Mouse (Mus musculus) erythroblast, embryonic 14.5 days (primary cell): ENCODE results near the gene Abi1. TPM values are rescaled to one million over a fixed set of nuclear protein-coding genes. Genes with fewer than 3 reads are reported as not detected.
"Not testable (repeated sequence)": the region's sequence is repeated elsewhere in the genome, so short reads cannot be mapped to it uniquely, and the experiment has no call there.

Source experiments
- H3K27me3 ChIP-seq: 2 replicates; pipeline ENCODE4 v1.6.1; 2012; ENCODE audit warnings: inconsistent platforms; ENCODE audit not compliant: control insufficient read depth
- H3K36me3 ChIP-seq: 2 replicates; pipeline ENCODE4 v1.6.1; 2012; ENCODE audit warnings: mild to moderate bottlenecking, inconsistent platforms; ENCODE audit not compliant: control insufficient read depth
- H3K4me1 ChIP-seq: 2 replicates; pipeline ENCODE4 v1.6.1; 2012; ENCODE audit warnings: inconsistent platforms; ENCODE audit not compliant: control insufficient read depth
- H3K4me3 ChIP-seq: replicated peaks from 2 replicates; pipeline ENCODE3; 2012; ENCODE audit warnings: moderate library complexity, mild to moderate bottlenecking, inconsistent platforms
- H3K9me3 ChIP-seq: 2 replicates; pipeline ENCODE4 v1.6.1; 2012; ENCODE audit warnings: low read length, inconsistent platforms, mixed read lengths; ENCODE audit not compliant: control insufficient read depth
- GATA1 ChIP-seq: IDR thresholded peaks from 2 replicates; pipeline ENCODE4 v1.6.1; 2012; ENCODE audit warnings: low read length, inconsistent platforms, mixed read lengths
- TAL1 ChIP-seq: IDR thresholded peaks from 3 replicates; pipeline ENCODE4 v1.6.1; 2012; ENCODE audit warnings: low read length, inconsistent platforms, mixed read lengths
- polyA plus RNA-seq: library from polyadenylated mRNA; stranded (reverse); fragments of >175 nt; gene quantifications from 2 replicates; pipeline ENCODE4 v1.2.3, GENCODE M21; 2012

The Abi1 gene
- polyA plus RNA-seq, 1 experiment = 2.4 TPM

DNA sequence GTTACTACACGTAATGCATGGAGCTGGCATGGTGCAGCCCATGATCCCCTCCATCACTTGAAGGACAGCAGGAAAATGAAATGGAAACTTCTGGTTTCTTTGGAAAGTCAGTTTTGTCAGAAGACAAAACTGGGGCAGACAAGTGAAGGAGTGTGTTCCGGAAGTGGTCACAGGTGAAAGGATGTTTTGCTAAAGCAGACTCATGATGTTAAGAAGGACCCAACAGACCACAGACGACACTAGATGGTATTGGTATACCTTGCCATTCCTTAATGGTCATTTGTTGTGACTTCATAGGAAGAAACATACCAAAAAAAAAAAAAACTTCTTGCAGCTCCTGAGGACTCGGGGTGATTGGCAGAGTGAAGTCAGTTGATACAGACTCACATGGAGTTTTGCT is 18.7 kb downstream of the Abi1 start:
- H3K4me1 ChIP-seq = peaks cover 29% of the 10 kb centered on the region
- no peak for TF ChIP-seq TAL1
- no peak for TF ChIP-seq GATA1
- H3K9me3 ChIP-seq = peaks cover 2% of the 10 kb centered on the region; the same call in 1 of the 2 replicates
- H3K4me3 ChIP-seq = no peak overlapping the region
- H3K36me3 ChIP-seq = peaks cover 7% of the 10 kb centered on the region
- no peaks in the 10 kb centered on the region for H3K27me3 ChIP-seq

DNA sequence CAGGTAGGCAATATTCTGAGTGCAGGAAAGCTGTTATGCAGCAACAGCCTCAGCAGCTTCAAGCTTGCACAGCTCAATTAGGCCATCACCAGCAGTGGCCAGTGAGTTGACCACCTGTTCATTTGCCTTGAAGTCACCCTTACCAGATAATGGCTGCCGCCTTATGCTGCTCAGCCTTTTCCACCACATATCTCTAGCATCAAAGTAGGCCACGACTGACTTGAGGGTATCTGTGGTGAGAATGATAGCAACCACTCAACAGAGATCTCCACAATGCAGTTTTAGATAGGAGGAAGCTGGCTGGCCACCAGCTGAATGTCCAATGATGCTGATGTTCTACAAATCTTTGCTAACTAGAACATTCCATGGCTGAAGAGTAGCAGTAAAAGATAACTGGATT is 20.9 kb downstream of the Abi1 start:
- Histone ChIP-seq H3K36me3 (peaks cover 7% of the 10 kb centered on the region), H3K4me1 (peaks cover 32% of the 10 kb centered on the region), H3K27me3 (no peaks in the 10 kb centered on the region), H3K9me3 (peaks cover 2% of the 10 kb centered on the region; the same call in 1 of the 2 replicates), H3K4me3 (no peak overlapping the region)
- TF ChIP-seq TAL1 (no peak), GATA1 (no peak)

DNA sequence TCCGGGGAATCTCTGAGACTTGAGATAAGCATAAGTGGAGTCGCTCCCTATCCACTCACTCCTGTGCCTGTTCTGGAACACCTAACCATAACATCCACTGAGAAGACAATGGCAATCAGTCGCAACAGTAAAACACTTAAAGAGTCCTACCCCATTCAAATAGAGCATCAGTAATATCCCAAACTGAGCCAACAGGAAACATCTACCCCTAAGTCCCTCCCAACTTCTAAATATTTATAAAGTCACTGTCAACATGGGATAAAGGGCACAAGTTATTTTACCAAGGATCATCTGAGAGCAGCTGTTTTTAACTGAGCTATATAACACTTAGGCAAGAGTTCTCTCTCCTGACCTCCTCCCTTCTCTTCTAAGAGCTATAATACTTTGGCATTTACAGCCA is 23.9 kb downstream of the Abi1 start:
- H3K36me3 ChIP-seq = peaks cover 7% of the 10 kb centered on the region
- H3K9me3 ChIP-seq = peaks cover 2% of the 10 kb centered on the region; the same call in 1 of the 2 replicates
- no peaks in the 10 kb centered on the region for H3K27me3 ChIP-seq
- H3K4me1 ChIP-seq = peaks cover 16% of the 10 kb centered on the region
- TF ChIP-seq TAL1 = no peak
- TF ChIP-seq GATA1 = no peak
- H3K4me3 ChIP-seq = no peak overlapping the region

DNA sequence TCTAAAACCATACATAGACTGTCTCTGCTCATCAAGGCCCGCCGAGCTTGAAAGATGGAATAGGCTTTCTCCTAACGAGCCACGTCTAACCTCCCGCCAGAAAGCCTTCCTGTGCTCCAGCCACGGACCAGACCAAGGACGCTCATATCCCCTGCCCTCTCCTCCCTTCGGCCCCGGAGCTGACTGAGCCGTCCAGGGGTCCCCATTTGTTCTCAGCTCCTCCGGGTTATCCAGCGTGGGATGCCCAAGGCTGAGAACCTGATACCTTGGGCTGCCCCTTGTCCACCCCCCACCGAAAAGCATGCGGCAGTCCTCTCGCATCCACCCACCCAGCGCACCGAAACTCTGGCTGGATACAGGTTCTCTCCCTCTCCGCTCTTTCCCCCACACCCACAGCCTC is 24.7 kb downstream of the Abi1 start:
- no peaks in the 10 kb centered on the region for H3K27me3 ChIP-seq
- H3K36me3 ChIP-seq = peaks cover 7% of the 10 kb centered on the region
- H3K9me3 ChIP-seq = peaks cover 2% of the 10 kb centered on the region; the same call in 1 of the 2 replicates
- TF ChIP-seq GATA1 (no peak), TAL1 (no peak)
- H3K4me1 ChIP-seq = peaks cover 13% of the 10 kb centered on the region
- H3K4me3 ChIP-seq = no peak overlapping the region

DNA sequence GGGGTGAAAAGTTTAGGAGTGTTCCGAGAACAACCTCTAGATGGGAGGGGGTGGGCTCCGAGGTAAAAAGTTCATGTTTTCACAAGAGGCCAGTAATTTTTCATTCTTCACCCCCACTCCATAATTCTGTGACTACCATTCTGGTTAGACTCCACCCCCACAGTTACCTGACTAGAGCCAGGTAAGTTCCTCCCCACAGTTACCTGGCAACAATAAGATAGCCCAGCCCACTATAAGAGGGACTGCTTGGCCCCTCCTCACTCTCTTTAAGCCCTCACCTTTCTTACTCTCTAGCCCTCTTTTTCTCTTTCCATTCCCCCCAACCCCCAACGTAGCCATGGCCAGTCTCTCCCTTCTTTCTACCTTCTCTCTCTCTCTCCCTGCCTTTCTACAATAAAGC is 25.1 kb downstream of the Abi1 start:
- peaks cover 13% of the 10 kb centered on the region for H3K4me1 ChIP-seq
- H3K9me3 ChIP-seq, H3K36me3 ChIP-seq, H3K4me3 ChIP-seq, H3K27me3 ChIP-seq: not testable (repeated sequence)

DNA sequence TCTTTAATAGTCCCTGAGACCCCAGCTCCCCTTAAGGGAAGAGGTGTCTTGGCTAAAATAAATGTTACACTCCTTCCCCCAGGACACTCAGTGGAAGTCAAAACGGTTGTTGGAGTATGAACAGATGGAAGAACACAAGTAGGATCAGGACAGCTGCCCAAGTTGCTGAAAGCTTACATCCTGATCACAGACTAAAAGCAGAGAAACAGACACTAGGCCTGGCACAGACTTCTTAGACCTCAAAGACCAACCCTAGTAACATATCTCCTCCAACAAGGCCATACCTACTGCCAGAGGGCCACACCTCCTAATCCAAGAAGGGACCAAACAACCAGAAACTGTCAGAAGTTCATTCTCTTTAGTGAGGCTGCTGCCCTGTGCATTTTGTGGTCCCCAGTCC is 31.8 kb downstream of the Abi1 start:
- H3K4me3 ChIP-seq = no peak overlapping the region
- peaks cover 14% of the 10 kb centered on the region for H3K4me1 ChIP-seq
- H3K9me3 ChIP-seq = 0 out of 2 replicates have a peak, but pooled peaks cover 4% of the 10 kb centered on the region
- no peaks in the 10 kb centered on the region for H3K27me3 ChIP-seq
- TF ChIP-seq TAL1 (no peak), GATA1 (no peak)
- peaks cover 11% of the 10 kb centered on the region for H3K36me3 ChIP-seq

DNA sequence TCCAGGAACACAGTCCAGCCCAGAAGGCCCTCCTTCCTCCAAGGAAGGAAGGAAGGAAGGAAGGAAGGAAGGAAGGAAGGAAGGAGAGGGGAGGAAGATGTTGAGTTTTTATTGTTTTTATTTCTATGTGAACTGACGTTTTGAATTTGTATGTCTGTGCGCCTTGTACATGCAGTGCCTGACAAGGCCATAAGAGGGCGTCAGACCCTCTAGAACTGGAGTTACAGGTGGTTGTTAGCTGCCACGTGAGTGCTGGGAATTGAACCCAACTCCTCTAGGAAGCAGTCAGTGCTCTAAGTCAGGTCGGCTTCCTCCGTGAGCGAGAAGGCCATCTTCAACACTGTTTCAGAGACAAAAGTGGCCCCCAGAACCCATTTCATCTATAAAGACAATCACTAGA is 32.5 kb downstream of the Abi1 start:
- Histone ChIP-seq H3K27me3 (no peaks in the 10 kb centered on the region), H3K36me3 (peaks cover 11% of the 10 kb centered on the region), H3K4me1 (peaks cover 15% of the 10 kb centered on the region), H3K9me3 (0 out of 2 replicates have a peak, but pooled peaks cover 4% of the 10 kb centered on the region), H3K4me3 (no peak overlapping the region)
- TF ChIP-seq GATA1 (no peak), TAL1 (no peak)

DNA sequence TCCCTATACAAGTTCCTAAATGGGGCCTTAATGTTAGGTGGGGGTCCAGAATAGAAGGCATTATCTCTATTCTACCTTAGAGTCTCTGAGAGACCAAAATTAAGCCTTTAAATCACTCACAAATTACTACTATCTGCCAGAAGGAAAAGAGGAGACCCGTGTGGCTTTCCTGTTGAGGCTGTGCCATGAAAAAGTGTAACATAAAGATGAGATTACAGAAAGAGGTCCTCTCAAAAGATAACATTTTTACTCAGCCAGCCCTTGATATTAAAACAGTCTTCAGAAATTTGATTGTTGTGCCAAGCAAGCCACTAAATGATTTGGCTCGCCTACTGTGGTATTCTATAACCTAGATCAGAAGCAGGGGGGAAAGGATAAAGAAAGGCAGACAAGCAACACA is 32.9 kb downstream of the Abi1 start:
- H3K9me3 ChIP-seq = 0 out of 2 replicates have a peak, but pooled peaks cover 4% of the 10 kb centered on the region
- H3K4me1 ChIP-seq = peaks cover 15% of the 10 kb centered on the region
- TF ChIP-seq GATA1 (no peak), TAL1 (no peak)
- H3K27me3 ChIP-seq = no peaks in the 10 kb centered on the region
- H3K4me3 ChIP-seq = no peak overlapping the region
- peaks cover 11% of the 10 kb centered on the region for H3K36me3 ChIP-seq

DNA sequence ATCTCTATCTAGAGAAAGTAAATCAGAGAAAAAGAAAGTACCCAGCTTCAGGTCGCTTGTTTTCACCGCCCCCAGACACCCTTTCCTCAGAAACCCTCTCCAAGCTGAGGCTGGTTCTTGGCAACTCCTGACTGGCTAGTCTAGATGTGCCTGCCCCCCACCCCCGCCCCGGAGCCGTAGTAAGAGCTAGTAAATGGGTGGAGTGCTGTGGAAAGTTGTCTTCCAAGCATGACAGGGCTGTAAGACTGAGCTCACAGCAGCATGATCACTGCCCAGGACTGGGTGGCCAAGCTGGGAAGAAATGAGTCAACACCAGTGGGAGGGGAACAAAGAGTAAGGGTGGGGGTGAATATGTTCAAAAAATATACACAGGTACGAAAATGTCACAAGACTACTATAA is 33.8 kb downstream of the Abi1 start:
- Histone ChIP-seq H3K9me3 (0 out of 2 replicates have a peak, but pooled peaks cover 4% of the 10 kb centered on the region), H3K4me3 (no peak overlapping the region), H3K4me1 (peaks cover 15% of the 10 kb centered on the region), H3K27me3 (no peaks in the 10 kb centered on the region), H3K36me3 (peaks cover 11% of the 10 kb centered on the region)
- TF ChIP-seq TAL1 = no peak
- no peak for TF ChIP-seq GATA1

DNA sequence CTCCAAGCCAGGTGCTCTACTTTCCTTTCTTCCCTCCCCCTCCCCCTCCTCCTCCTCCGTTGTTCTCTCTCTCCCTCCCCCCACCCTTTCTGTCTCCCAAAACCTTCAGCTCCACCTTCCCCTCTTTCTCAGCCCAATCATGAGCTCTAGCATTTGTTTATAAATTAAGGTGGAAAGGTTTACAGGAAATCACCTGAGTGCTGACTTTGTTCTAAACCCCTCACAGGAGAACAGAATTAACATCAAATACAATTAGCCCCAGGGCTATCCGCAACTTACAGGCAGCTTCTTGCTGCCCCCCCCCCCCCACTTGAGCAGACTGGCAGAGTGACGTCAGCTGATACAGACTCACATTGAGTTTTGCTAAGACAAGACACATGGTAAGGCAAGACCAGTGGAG is 37.4 kb downstream of the Abi1 start:
- peaks cover 32% of the 10 kb centered on the region for H3K4me1 ChIP-seq
- peaks cover 3% of the 10 kb centered on the region for H3K36me3 ChIP-seq

More for the DNA sequence above, 37.4 kb downstream of the Abi1 start:
- no peaks in the 10 kb centered on the region for H3K27me3 ChIP-seq
- 0 out of 2 replicates have a peak, but pooled peaks cover under 1% of the 10 kb centered on the region for H3K9me3 ChIP-seq
- no peak for TF ChIP-seq GATA1
- no peak overlapping the region for H3K4me3 ChIP-seq
